Mouse (Mus musculus) left cerebral cortex, adult 2 months (tissue): ENCODE data around the gene Mrm1. TPM values are rescaled to one million over a fixed set of nuclear protein-coding genes. Genes with fewer than 3 reads are reported as not detected.
A peak's percentile ranks its signal among the peaks of the same experiment; 100 is the strongest.
"Not testable (repeated sequence)": the region's sequence is repeated elsewhere in the genome, so short reads cannot be mapped to it uniquely, and the experiment has no call there.

Experiments used
- DNase-seq, 2 experiments: peaks; one replicate each; pipeline ENCODE4 v3.0.0; 2021 to 2022; ENCODE audit warnings: low spot score in 2 of 2, mixed read lengths in 1 of 2; ENCODE audit errors: extremely low spot score in 1 of 2
- H3K27ac ChIP-seq: fragments of 200-600 bp; 2 replicates; pipeline ENCODE4 v1.8.1; 2022
- H3K4me3 ChIP-seq: fragments of 200-600 bp; 2 replicates; pipeline ENCODE4 v1.8.1; 2022
- CTCF ChIP-seq: fragments of 200-600 bp; IDR thresholded peaks from 2 replicates; pipeline ENCODE4 v1.8.1; 2022; ENCODE audit warnings: antibody characterized with exemption, mild to moderate bottlenecking, moderate library complexity
- intact Hi-C: fragments of 180-260 bp; cut with DNase I; formaldehyde crosslinking; loops from one replicate; pipeline ENCODE4 v1.15.1; 2025
- long read RNA-seq, 2 experiments: library from polyadenylated mRNA; stranded (forward); transcript quantifications; one replicate each; pipeline ENCODE4 v2.0.0; 2021; ENCODE audit warnings: borderline mapping rate in 2 of 2
- total RNA-seq, 2 experiments: library from RNA; stranded (reverse); gene quantifications; 2 replicates each; pipeline ENCODE4 v1.2.3; 2021

The Mrm1 gene
- total RNA-seq = 10 to 100 TPM; 14.4 to 18.2 TPM
- long read RNA-seq, experiment 1, transcript Mrm1-201 (5 exons, 2,477 nt) = major isoform, 22 of 28 reads
- long read RNA-seq, experiment 1, partial matches to known transcripts = 4 of 28 reads
- long read RNA-seq, experiment 1, other reads (novel, unspliced or antisense) = 2 of 28 reads
- long read RNA-seq, experiment 2, transcript Mrm1-201 (5 exons, 2,477 nt) = major isoform, 13 of 18 reads
- long read RNA-seq, experiment 2, partial matches to known transcripts = 3 of 18 reads
- long read RNA-seq, experiment 2, other reads (novel, unspliced or antisense) = 2 of 18 reads

- TF ChIP-seq CTCF = peak; percentile 87
- DNase-seq = peak; percentile 91 to 93
- intact Hi-C loops = loop anchor here (1.0 to 2.0 kb wide), 2 partner anchors 390 to 640 kb away; no protein-coding TSS in a partner anchor
- Histone ChIP-seq H3K27ac (peak within 1 kb of the TSS; percentile 94), H3K4me3 (peak within 1 kb of the TSS; percentile 79)
Measured at GRCm38 (mm10) chr11:84818961-84819692, at the start of gene Mrm1. Mrm1 (minus strand) TSS chr11:84819515.

- intact Hi-C loops = no loop called here
- no peak for TF ChIP-seq CTCF
Measured at GRCm38 (mm10) chr11:84868786-84869259, 49.5 kb upstream of the Mrm1 start.

GRCm38 (mm10) chr11:84867586-84867985 lies 48.3 kb upstream of the Mrm1 start:
- H3K27ac ChIP-seq = no peak overlapping the region
- DNase-seq = no peak
- intact Hi-C loops = no loop called here
- no peak overlapping the region for H3K4me3 ChIP-seq
- no peak for TF ChIP-seq CTCF

More at GRCm38 (mm10) chr11:84868786-84869259, 49.5 kb upstream of the Mrm1 start:
- no peak for DNase-seq
- peak overlapping the region; percentile 93; the same call in 1 of the 2 replicates for H3K27ac ChIP-seq
- H3K4me3 ChIP-seq = peak overlapping the region; percentile 88

- intact Hi-C loops = no loop called here
- no peak overlapping the region for H3K27ac ChIP-seq
Measured at GRCm38 (mm10) chr11:84865268-84865667, 46.0 kb upstream of the Mrm1 start.

GRCm38 (mm10) chr11:84855285-84855684 lies 36.0 kb upstream of the Mrm1 start:
- intact Hi-C loops = loop anchor here (2.0 kb wide), 1 partner anchor 22 kb away; no protein-coding TSS in a partner anchor
- TF ChIP-seq CTCF = no peak
- no peak overlapping the region for H3K27ac ChIP-seq
- DNase-seq = no peak
- no peak overlapping the region for H3K4me3 ChIP-seq

More at GRCm38 (mm10) chr11:84865268-84865667, 46.0 kb upstream of the Mrm1 start:
- H3K4me3 ChIP-seq = no peak overlapping the region
- no peak for DNase-seq
- no peak for TF ChIP-seq CTCF

- no peak for TF ChIP-seq CTCF
- no peak overlapping the region for H3K27ac ChIP-seq
- no peak for DNase-seq
- intact Hi-C loops = no loop called here
- H3K4me3 ChIP-seq = no peak overlapping the region
Measured at GRCm38 (mm10) chr11:84847475-84848090, 28.3 kb upstream of the Mrm1 start.

GRCm38 (mm10) chr11:84846741-84847474 lies 27.6 kb upstream of the Mrm1 start:
- H3K27ac ChIP-seq = no peak overlapping the region
- DNase-seq = no peak
- H3K4me3 ChIP-seq = no peak overlapping the region
- no peak for TF ChIP-seq CTCF
- intact Hi-C loops = no loop called here

- DNase-seq = no peak
- Histone ChIP-seq H3K4me3 (no peak overlapping the region), H3K27ac (no peak overlapping the region)
- peak; percentile 22 for TF ChIP-seq CTCF
- intact Hi-C loops = no loop called here
Measured at GRCm38 (mm10) chr11:84839330-84839729, 20.0 kb upstream of the Mrm1 start.

GRCm38 (mm10) chr11:84829495-84829894 lies 10.2 kb upstream of the Mrm1 start:
- peak overlapping the region; percentile 66 for H3K4me3 ChIP-seq
- peak overlapping the region; percentile 89 for H3K27ac ChIP-seq
- DNase-seq, intact Hi-C loops: not testable (repeated sequence)

- peak within 1 kb of the TSS; percentile 89 for H3K27ac ChIP-seq
Measured at GRCm38 (mm10) chr11:84828516-84829399, 9.4 kb upstream of the Mrm1 start, which contains the start of gene Dhrs11. Dhrs11 (minus strand) TSS chr11:84828994.

More at GRCm38 (mm10) chr11:84828516-84829399, 9.4 kb upstream of the Mrm1 start, which contains the start of gene Dhrs11:
- peak; percentile 85 to 88 for DNase-seq
- TF ChIP-seq CTCF = no peak
- peak within 1 kb of the TSS; percentile 66 for H3K4me3 ChIP-seq
- intact Hi-C loops = no loop called here
